Mouse (Mus musculus) G1E (cell line): Measurements from ENCODE around the gene Reep3. TPM values are rescaled to one million over a fixed set of nuclear protein-coding genes. Genes with fewer than 3 reads are reported as not detected.

Experiments
- ATAC-seq: 2 replicates; pipeline ENCODE4 v1.8.0; 2016; ENCODE audit warnings: mild to moderate bottlenecking; ENCODE audit not compliant: insufficient number of reproducible peaks, poor library complexity, low FRiP score, severe bottlenecking; ENCODE audit errors: extremely low read depth
- DNase-seq: peaks from one replicate; pipeline ENCODE4 v3.0.0; 2012; ENCODE audit warnings: low spot score
- H3K27me3 ChIP-seq: 2 replicates; pipeline ENCODE4 v1.6.1; 2012; ENCODE audit warnings: mild to moderate bottlenecking, low read length, inconsistent platforms; ENCODE audit not compliant: insufficient read depth
- H3K36me3 ChIP-seq: replicated peaks from 2 replicates; pipeline ENCODE3; 2012; ENCODE audit warnings: mild to moderate bottlenecking, inconsistent platforms
- H3K4me1 ChIP-seq: 2 replicates; pipeline ENCODE4 v1.6.1; 2012; ENCODE audit warnings: low read depth, low read length, inconsistent platforms, mixed read lengths; ENCODE audit not compliant: insufficient read depth
- H3K4me3 ChIP-seq: 2 replicates; pipeline ENCODE4 v1.5.1; 2012; ENCODE audit warnings: low read depth, mild to moderate bottlenecking, inconsistent platforms, low read length, moderate library complexity, mixed read lengths
- H3K9me3 ChIP-seq: replicated peaks from 2 replicates; pipeline ENCODE4 v1.6.1; 2012; ENCODE audit warnings: inconsistent platforms
- CTCF ChIP-seq: IDR thresholded peaks from 2 replicates; pipeline ENCODE4 v1.5.1; 2012; ENCODE audit warnings: low read depth, low read length, inconsistent platforms, mixed read lengths
- GATA1 ChIP-seq: IDR thresholded peaks from 2 replicates; pipeline ENCODE4 v1.6.1; 2012; ENCODE audit warnings: borderline replicate concordance, low read length, inconsistent platforms, mixed read lengths
- GATA2 ChIP-seq: IDR thresholded peaks from 2 replicates; pipeline ENCODE4 v1.6.1; 2012; ENCODE audit warnings: low read depth, low read length, inconsistent platforms, borderline replicate concordance
- POLR2AphosphoS5 ChIP-seq: IDR thresholded peaks from 2 replicates; pipeline ENCODE4 v1.6.1; 2012; ENCODE audit warnings: low read depth, low read length, inconsistent platforms; ENCODE audit not compliant: insufficient replicate concordance
- TAL1 ChIP-seq: conservative IDR thresholded peaks from 2 replicates; pipeline ENCODE4 v1.6.1; 2012; ENCODE audit warnings: low read depth, low read length, inconsistent platforms, mixed read lengths
- polyA plus RNA-seq: library from polyadenylated mRNA; stranded (reverse); fragments of >175 nt; gene quantifications from 2 replicates; pipeline ENCODE4 v1.2.3, GENCODE M21; 2012
- total RNA-seq, 2 experiments: library from RNA; stranded (forward) in 1 of 2; stranded (reverse) in 1 of 2; fragments of 200-1000 nt in 1 of 2; fragments of >200 nt in 1 of 2; fragmentation: Nextera tagmentation in 1 of 2; gene quantifications; 2 replicates each; pipeline ENCODE4 v1.2.3; 2014 to 2017

Reep3 gene
- total and polyA plus RNA-seq, 3 experiments = 2.1 to 42.7 (median 21.9) TPM

- ATAC-seq = no peak
- peaks cover 2% of the 10 kb centered on the region; the same call in 1 of the 2 replicates for H3K4me1 ChIP-seq
Measured at GRCm38 (mm10) chr10:67066421-67066820, 30.3 kb downstream of the Reep3 start.

GRCm38 (mm10) chr10:67065927-67066326, 30.8 kb downstream of the Reep3 start:
- no peaks in the 10 kb centered on the region for H3K27me3 ChIP-seq
- TF ChIP-seq POLR2AphosphoS5 (no peak), CTCF (no peak), GATA2 (no peak)
- H3K9me3 ChIP-seq = no peaks in the 10 kb centered on the region
- no peak overlapping the region for H3K4me3 ChIP-seq
- ATAC-seq = no peak
- H3K36me3 ChIP-seq = peaks cover 16% of the 10 kb centered on the region
- no peak for DNase-seq
- H3K4me1 ChIP-seq = no peaks in the 10 kb centered on the region

More at GRCm38 (mm10) chr10:67066421-67066820, 30.3 kb downstream of the Reep3 start:
- TF ChIP-seq GATA2 = no peak
- TF ChIP-seq POLR2AphosphoS5 = no peak
- TF ChIP-seq TAL1 = no peak
- no peak for TF ChIP-seq CTCF
- no peak for TF ChIP-seq GATA1
- H3K4me3 ChIP-seq = no peak overlapping the region
- no peaks in the 10 kb centered on the region for H3K9me3 ChIP-seq
- H3K36me3 ChIP-seq = peaks cover 13% of the 10 kb centered on the region
- no peak for DNase-seq
- H3K27me3 ChIP-seq = no peaks in the 10 kb centered on the region

DNA sequence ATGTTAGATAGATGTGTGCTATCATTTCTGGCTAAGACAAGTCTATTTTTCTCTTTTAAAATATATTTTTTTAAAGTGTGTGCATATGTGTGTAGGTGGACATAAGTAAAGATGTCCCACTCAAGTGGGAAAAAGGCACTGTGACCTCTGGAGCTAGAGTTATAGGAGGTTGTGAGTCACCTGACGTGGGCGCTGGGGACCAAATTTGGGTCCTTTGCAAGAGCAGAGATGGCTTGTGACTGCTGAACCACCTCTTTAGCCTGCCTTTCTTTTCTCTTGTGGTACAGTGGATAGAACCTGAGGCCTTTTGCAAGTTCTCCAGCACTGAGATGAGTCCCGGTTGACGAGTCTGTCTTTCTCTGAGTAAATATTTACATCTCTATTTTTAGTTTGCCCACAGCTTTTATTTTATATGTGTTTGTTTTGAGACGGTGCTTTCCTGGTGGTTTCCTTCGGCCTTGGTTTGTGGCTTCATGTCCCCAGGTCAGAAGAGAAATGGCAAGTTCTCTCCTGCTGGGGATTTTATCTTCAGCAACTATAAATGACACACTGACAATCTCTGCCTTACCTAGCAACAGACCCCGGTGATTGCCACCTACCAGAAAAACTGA, 31.4 kb downstream of the Reep3 start:
- ATAC-seq = no peak
- H3K4me1 ChIP-seq = no peaks in the 10 kb centered on the region
- DNase-seq = no peak
- no peak overlapping the region for H3K4me3 ChIP-seq
- TF ChIP-seq GATA1 (no peak), GATA2 (no peak), TAL1 (no peak), POLR2AphosphoS5 (no peak), CTCF (no peak)
- H3K36me3 ChIP-seq = peaks cover 16% of the 10 kb centered on the region
- H3K27me3 ChIP-seq = no peaks in the 10 kb centered on the region
- H3K9me3 ChIP-seq = no peaks in the 10 kb centered on the region

DNA sequence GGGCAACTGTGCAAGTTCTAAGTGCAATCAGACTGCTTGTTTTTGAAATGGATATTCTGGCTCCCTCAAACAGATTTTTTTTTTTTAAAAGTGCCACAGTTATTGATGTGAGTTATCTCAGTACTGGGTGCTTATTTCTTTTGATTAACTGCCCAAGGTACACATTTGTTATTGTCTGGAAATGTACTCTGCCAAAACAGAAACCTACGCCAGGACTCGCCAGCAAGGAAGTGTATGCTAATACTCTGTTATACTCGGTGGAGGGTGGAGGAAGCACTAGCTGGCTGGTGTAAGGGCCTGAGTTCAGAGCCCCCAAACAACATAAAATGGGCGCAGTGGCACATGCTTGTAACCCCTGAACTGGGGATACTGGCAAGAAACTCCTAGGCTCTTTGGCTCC, 34.9 kb downstream of the Reep3 start:
- ATAC-seq (no peak), DNase-seq (no peak)
- H3K4me3 ChIP-seq = no peak overlapping the region
- H3K4me1 ChIP-seq = no peaks in the 10 kb centered on the region
- H3K36me3 ChIP-seq = peaks cover 30% of the 10 kb centered on the region
- H3K9me3 ChIP-seq = no peaks in the 10 kb centered on the region
- no peaks in the 10 kb centered on the region for H3K27me3 ChIP-seq
- TF ChIP-seq TAL1 (no peak), POLR2AphosphoS5 (no peak), CTCF (no peak)

DNA sequence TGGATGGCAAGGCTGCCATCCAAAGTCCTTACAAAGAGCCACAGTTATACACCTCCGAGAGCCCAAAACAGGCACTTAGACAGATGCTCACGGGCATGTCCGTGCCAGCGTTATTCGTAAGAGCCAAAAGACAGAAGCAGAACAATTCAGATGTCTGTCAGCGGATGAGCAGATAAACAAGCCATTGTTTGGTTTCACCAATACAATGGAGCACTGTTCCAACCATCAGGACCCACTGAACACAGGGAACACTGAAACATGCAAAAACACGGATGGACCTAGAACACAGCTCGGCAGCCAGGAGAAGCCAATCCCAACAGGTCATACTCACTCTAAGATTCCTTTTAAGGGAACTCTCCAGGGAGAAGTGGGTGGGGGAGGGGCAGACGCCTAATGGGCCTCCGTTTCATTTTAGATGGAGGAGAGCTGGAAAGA, 35.4 kb downstream of the Reep3 start:
- Histone ChIP-seq H3K4me3 (no peak overlapping the region), H3K36me3 (peaks cover 30% of the 10 kb centered on the region), H3K9me3 (no peaks in the 10 kb centered on the region), H3K27me3 (no peaks in the 10 kb centered on the region), H3K4me1 (no peaks in the 10 kb centered on the region)
- ATAC-seq (no peak), DNase-seq (no peak)
- TF ChIP-seq POLR2AphosphoS5 = no peak

- Histone ChIP-seq H3K4me1 (no peaks in the 10 kb centered on the region), H3K4me3 (no peak overlapping the region), H3K36me3 (peaks cover 28% of the 10 kb centered on the region), H3K9me3 (no peaks in the 10 kb centered on the region), H3K27me3 (no peaks in the 10 kb centered on the region)
- ATAC-seq = no peak
- TF ChIP-seq POLR2AphosphoS5 (no peak), CTCF (no peak), TAL1 (no peak), GATA1 (no peak), GATA2 (no peak)
- DNase-seq = no peak
Measured at GRCm38 (mm10) chr10:67058702-67059101, 38.0 kb downstream of the Reep3 start.

DNA sequence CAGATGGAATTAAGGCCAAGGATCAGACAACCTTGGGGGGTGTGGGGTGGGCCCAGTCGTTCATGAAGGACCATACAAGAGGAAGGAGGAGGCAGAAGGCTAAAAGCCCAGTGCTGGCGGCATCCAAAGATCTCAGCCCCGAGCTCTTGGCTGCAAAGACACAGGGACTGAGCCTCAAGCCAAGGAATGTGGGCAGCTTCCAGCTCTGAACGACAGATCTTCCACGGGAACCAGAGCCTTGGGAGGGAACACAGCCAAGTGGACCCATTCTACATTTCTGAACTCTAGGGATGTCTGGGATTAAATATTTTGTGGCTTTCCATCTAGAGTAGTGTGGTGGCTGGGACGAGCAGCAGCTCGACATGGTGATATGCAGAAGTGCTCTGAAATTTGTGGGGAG, 38.4 kb downstream of the Reep3 start:
- H3K36me3 ChIP-seq = peaks cover 28% of the 10 kb centered on the region
- H3K4me1 ChIP-seq = no peaks in the 10 kb centered on the region
- no peak for TF ChIP-seq TAL1
- TF ChIP-seq GATA1 = no peak
- TF ChIP-seq POLR2AphosphoS5 = no peak
- TF ChIP-seq CTCF = no peak
- TF ChIP-seq GATA2 = no peak
- DNase-seq (no peak), ATAC-seq (no peak)
- H3K4me3 ChIP-seq = no peak overlapping the region
- no peaks in the 10 kb centered on the region for H3K9me3 ChIP-seq
- H3K27me3 ChIP-seq = no peaks in the 10 kb centered on the region
